8 mouse cellular contexts compared by ENCODE assay signal in genomic region chr6:85154861-85155528, GRCm38 (mm10). TPM values are rescaled to one million over a fixed set of nuclear protein-coding genes. Genes with fewer than 3 reads are reported as not detected.
DNase-seq lines count a peak whose midpoint lies in the region; ATAC-seq and TF ChIP-seq lines count a peak whose summit lies in the region.

No protein-coding gene starts in this region.

- H3K9ac ChIP-seq in ES-Bruce4 (ENCODE audit: low read depth, poor library complexity, severe bottlenecking): peak overlapping the region; percentile 46
- H3K9ac ChIP-seq in embryonic facial prominence, embryonic 11.5 days (replicated peaks; ENCODE audit: low read length): peak overlapping the region; percentile 88
- H3K9ac ChIP-seq in heart, embryonic 15.5 days: peak overlapping the region; percentile 53
- peak overlapping the region; percentile 67 for H3K9ac ChIP-seq in kidney, embryonic 16.5 days (replicated peaks; ENCODE audit: low read length)

- DNase-seq in 3134 (ENCODE audit: extremely low read depth, insufficient read length, low spot score): peak; percentile 80
- DNase-seq in embryonic facial prominence, embryonic 11.5 days (ENCODE audit: low spot score): peak; percentile 81
- DNase-seq in lung, postnatal 14 days: peak; percentile 51
- no peak for DNase-seq in frontal cortex, postnatal 25 days (ENCODE audit: low spot score in 2 of 2)

- no peak overlapping the region for H3K27ac ChIP-seq in ES-Bruce4 (ENCODE audit: insufficient read depth, low read length)
- H3K27ac ChIP-seq in embryonic facial prominence, embryonic 11.5 days (replicated peaks; ENCODE audit: low read depth, low read length): no peak overlapping the region
- peak overlapping the region; percentile 14; the same call in 1 of the 2 replicates for H3K27ac ChIP-seq in heart, embryonic 15.5 days
- no peak overlapping the region for H3K27ac ChIP-seq in kidney, embryonic 16.5 days (ENCODE audit: low read length)
- no peak overlapping the region for H3K27ac ChIP-seq in small intestine, adult 2 months (ENCODE audit: insufficient read depth, low read depth, low read length)

- ATAC-seq in embryonic facial prominence, embryonic 11.5 days (replicated peaks; ENCODE audit: insufficient number of reproducible peaks, low FRiP score, low TSS enrichment, low read depth): peak; percentile 64
- ATAC-seq in heart, embryonic 15.5 days (replicated peaks; ENCODE audit: insufficient number of reproducible peaks, insufficient read depth, low FRiP score, low read depth): no peak; the same call in 1 of the 2 replicates
- peak; percentile 69 for ATAC-seq in kidney, embryonic 16.5 days (ENCODE audit: low FRiP score, low TSS enrichment)

- no peak for TF ChIP-seq POLR2A in ES-Bruce4 (IDR thresholded peaks at IDR 0.05; ENCODE audit: insufficient read depth, low read length)
- no peak for TF ChIP-seq POLR2A in small intestine, adult 2 months (IDR thresholded peaks at IDR 0.05; ENCODE audit: low read depth, low read length)

- H3K4me1 ChIP-seq in ES-Bruce4 (ENCODE audit: control insufficient read depth, insufficient read depth, low read length): no peaks in the 10 kb centered on the region
- no peaks in the 10 kb centered on the region for H3K4me1 ChIP-seq in embryonic facial prominence, embryonic 11.5 days (ENCODE audit: control insufficient read depth, insufficient read depth, low read length)
- H3K4me1 ChIP-seq in heart, embryonic 15.5 days (replicated peaks): peaks cover 7% of the 10 kb centered on the region
- H3K4me1 ChIP-seq in kidney, embryonic 16.5 days (ENCODE audit: insufficient read depth, low read length): peaks cover 12% of the 10 kb centered on the region; the same call in 1 of the 2 replicates
- H3K4me1 ChIP-seq in small intestine, adult 2 months (ENCODE audit: control insufficient read depth, insufficient read depth, insufficient read length, low read length): peaks cover 7% of the 10 kb centered on the region

- no peaks in the 10 kb centered on the region for H3K9me3 ChIP-seq in ES-Bruce4 (replicated peaks; ENCODE audit: control insufficient read depth, insufficient read depth, low read length, poor library complexity, severe bottlenecking)
- no peaks in the 10 kb centered on the region for H3K9me3 ChIP-seq in embryonic facial prominence, embryonic 11.5 days (replicated peaks; ENCODE audit: control insufficient read depth, low read length)
- H3K9me3 ChIP-seq in heart, embryonic 15.5 days (replicated peaks): no peaks in the 10 kb centered on the region
- H3K9me3 ChIP-seq in kidney, embryonic 16.5 days (ENCODE audit: low read length): no peaks in the 10 kb centered on the region

- no peak for TF ChIP-seq EP300 in ES-Bruce4 (IDR thresholded peaks at IDR 0.05; ENCODE audit: insufficient read depth, low read depth, low read length)

- H3K4me3 ChIP-seq in ES-Bruce4 (ENCODE audit: low read depth, low read length): peak overlapping the region; percentile 56
- peak overlapping the region; percentile 49 for H3K4me3 ChIP-seq in embryonic facial prominence, embryonic 11.5 days (ENCODE audit: low read depth, low read length)
- peak overlapping the region; percentile 54 for H3K4me3 ChIP-seq in heart, embryonic 15.5 days
- peak overlapping the region; percentile 52 for H3K4me3 ChIP-seq in kidney, embryonic 16.5 days (ENCODE audit: low read length)
- H3K4me3 ChIP-seq in small intestine, adult 2 months (ENCODE audit: low read depth, low read length): peak overlapping the region; percentile 63

- peak; percentile 37 for TF ChIP-seq CTCF in ES-Bruce4 (IDR thresholded peaks at IDR 0.05; ENCODE audit: low read depth, low read length)
- TF ChIP-seq CTCF in small intestine, adult 2 months (IDR thresholded peaks at IDR 0.05; ENCODE audit: extremely low read depth, insufficient read length, insufficient replicate concordance, low read depth, low read length): peak; percentile 53; the same call in 1 of the 2 replicates

- peak overlapping the region; percentile 86 for H3K4me2 ChIP-seq in embryonic facial prominence, embryonic 11.5 days (ENCODE audit: low read depth, low read length)
- peak overlapping the region; percentile 90 for H3K4me2 ChIP-seq in heart, embryonic 15.5 days
- peak overlapping the region; percentile 76 for H3K4me2 ChIP-seq in kidney, embryonic 16.5 days (replicated peaks; ENCODE audit: low read depth, low read length)

- H3K36me3 ChIP-seq in ES-Bruce4 (ENCODE audit: control insufficient read depth, insufficient read depth, low read length, poor library complexity, severe bottlenecking): no peaks in the 10 kb centered on the region
- no peaks in the 10 kb centered on the region for H3K36me3 ChIP-seq in embryonic facial prominence, embryonic 11.5 days (replicated peaks; ENCODE audit: control insufficient read depth, insufficient read depth, low read depth, low read length)
- H3K36me3 ChIP-seq in heart, embryonic 15.5 days: no peaks in the 10 kb centered on the region
- no peaks in the 10 kb centered on the region for H3K36me3 ChIP-seq in kidney, embryonic 16.5 days (ENCODE audit: insufficient read depth, low read length)
- H3K36me3 ChIP-seq in small intestine, adult 2 months (ENCODE audit: control insufficient read depth, insufficient read depth, low read length): no peaks in the 10 kb centered on the region

- H3K27me3 ChIP-seq in ES-Bruce4 (ENCODE audit: control insufficient read depth, insufficient read depth, low read length, poor library complexity, severe bottlenecking): no peaks in the 10 kb centered on the region
- no peaks in the 10 kb centered on the region for H3K27me3 ChIP-seq in embryonic facial prominence, embryonic 11.5 days (ENCODE audit: control insufficient read depth, insufficient read depth, low read length)
- H3K27me3 ChIP-seq in heart, embryonic 15.5 days: no peaks in the 10 kb centered on the region
- no peaks in the 10 kb centered on the region for H3K27me3 ChIP-seq in kidney, embryonic 16.5 days (ENCODE audit: insufficient read depth, low read length)
- H3K27me3 ChIP-seq in small intestine, adult 2 months (ENCODE audit: control insufficient read depth, insufficient read depth, low read length): no peaks in the 10 kb centered on the region

- under 1% methylated on average over 34 of the region's 34 CpGs for WGBS in embryonic facial prominence, embryonic 11.5 days
- 2% methylated on average over 34 of the region's 34 CpGs for WGBS in heart, embryonic 15.5 days
- 1% methylated on average over 34 of the region's 34 CpGs for WGBS in kidney, embryonic 16.5 days
- 5% methylated on average over 34 of the region's 34 CpGs for WGBS in small intestine, adult 2 months

RNA-seq across cellular contexts. Expression of gene Spr, which starts 17.4 kb away (rescaled TPM):
- polyA plus RNA-seq in ES-Bruce4 (2011; ENCODE audit: insufficient read depth, insufficient read length, low read depth, missing spikeins): 26.0 and 26.9 TPM in 2 replicates
- 54.5 and 62.2 TPM in 2 replicates for polyA plus RNA-seq in embryonic facial prominence, embryonic 11.5 days (2014; fragmentation: Nextera tagmentation; extraction: Ambion mirVana)
- polyA plus RNA-seq in heart, embryonic 15.5 days (2015; fragmentation: Nextera tagmentation; extraction: Ambion mirVana): 51.1 and 54.4 TPM in 2 replicates
- polyA plus RNA-seq in kidney, embryonic 16.5 days (2015; fragmentation: Nextera tagmentation; extraction: Ambion mirVana): 75.8 and 81.1 TPM in 2 replicates
- polyA plus RNA-seq in small intestine, adult 2 months (2012; rRNA removed): 33.6 and 51.3 TPM in 2 replicates

RNA-seq across cellular contexts. Expression of gene Emx1, which starts 32.2 kb away (rescaled TPM):
- 0.56 and 1.8 TPM in 2 replicates for polyA plus RNA-seq in ES-Bruce4 (2011; ENCODE audit: insufficient read depth, insufficient read length, low read depth, missing spikeins)
- polyA plus RNA-seq in embryonic facial prominence, embryonic 11.5 days (2014; fragmentation: Nextera tagmentation; extraction: Ambion mirVana): 0.56 and 0.88 TPM in 2 replicates
- not detected in 2 replicates for polyA plus RNA-seq in heart, embryonic 15.5 days (2015; fragmentation: Nextera tagmentation; extraction: Ambion mirVana)
- 17.9 and 19.7 TPM in 2 replicates for polyA plus RNA-seq in kidney, embryonic 16.5 days (2015; fragmentation: Nextera tagmentation; extraction: Ambion mirVana)
- not detected in 2 replicates for polyA plus RNA-seq in small intestine, adult 2 months (2012; rRNA removed)

Comparison
In these comparisons a context has a peak if more than half of its experiments do, and no peak if none do; other contexts are left out.
1. DNase-seq: peak in 3134 (single experiment), embryonic facial prominence, embryonic 11.5 days (single experiment) and lung, postnatal 14 days (single experiment); none in frontal cortex, postnatal 25 days (0 of 2).
2. Peak in every context shown above with its lines, with median percentiles within 50 percentile points of each other: H3K4me3 ChIP-seq, H3K9ac ChIP-seq and H3K4me2 ChIP-seq.